In genomic region chr2:32612274-32612673, GRCm38 (mm10) we compare ENCODE assay signal across 26 mouse cellular contexts. TPM values are rescaled to one million over a fixed set of nuclear protein-coding genes. Genes with fewer than 3 reads are reported as not detected.
DNase-seq lines count a peak whose midpoint lies in the region; ATAC-seq lines count a peak whose summit lies in the region.
"Had no signal": no experiment of that assay in that cellular context is flagged by ENCODE, and none has a peak within 500 bp of the region (broad histone marks: within the 10 kb centered on the region; RNA-seq: fewer than 3 reads in every experiment).

No protein-coding gene starts in this region.

- H3K36me3 ChIP-seq in embryonic facial prominence, embryonic 13.5 days: peaks cover 43% of the 10 kb centered on the region
- H3K36me3 ChIP-seq in embryonic facial prominence, embryonic 10.5 days (replicated peaks): peaks cover 51% of the 10 kb centered on the region
- peaks cover 24% of the 10 kb centered on the region for H3K36me3 ChIP-seq in liver, embryonic 11.5 days (ENCODE audit: control insufficient read depth, insufficient read depth, low read length)

- WGBS in embryonic facial prominence, embryonic 13.5 days: 69% methylated on average over 26 of the region's 26 CpGs
- 70% methylated on average over 26 of the region's 26 CpGs for WGBS in embryonic facial prominence, embryonic 10.5 days
- 71% methylated on average over 26 of the region's 26 CpGs for WGBS in liver, embryonic 11.5 days

- no peaks in the 10 kb centered on the region for H3K27me3 ChIP-seq in embryonic facial prominence, embryonic 13.5 days
- 0 out of 2 replicates have a peak, but pooled peaks cover 6% of the 10 kb centered on the region for H3K27me3 ChIP-seq in embryonic facial prominence, embryonic 10.5 days (replicated peaks; ENCODE audit: low read depth, poor library complexity, severe bottlenecking)
- no peaks in the 10 kb centered on the region for H3K27me3 ChIP-seq in liver, embryonic 11.5 days (replicated peaks; ENCODE audit: control insufficient read depth, insufficient read depth, low read length)
- H3K27me3 ChIP-seq: embryonic facial prominence, embryonic 15.5 days; heart, embryonic 13.5 days; lung, embryonic 15.5 days had no signal

- no peak overlapping the region for H3K27ac ChIP-seq in embryonic facial prominence, embryonic 13.5 days
- no peak overlapping the region for H3K27ac ChIP-seq in embryonic facial prominence, embryonic 10.5 days (replicated peaks)
- 0 out of 2 replicates have a peak overlapping the region, but pooled peaks have one; percentile 6 for H3K27ac ChIP-seq in liver, embryonic 11.5 days (ENCODE audit: low read depth, low read length)
- H3K27ac ChIP-seq: embryonic facial prominence, embryonic 15.5 days; heart, embryonic 13.5 days; hindbrain, embryonic 13.5 days; limb, embryonic 10.5 days; lung, embryonic 15.5 days; midbrain, embryonic 10.5 days had no signal

- ATAC-seq in embryonic facial prominence, embryonic 13.5 days (ENCODE audit: insufficient number of reproducible peaks, insufficient read depth, low FRiP score, low TSS enrichment, low read depth): no peak
- ATAC-seq in liver, embryonic 11.5 days (replicated peaks; ENCODE audit: low FRiP score): no peak; the same call in 1 of the 2 replicates
- ATAC-seq: forebrain, embryonic 14.5 days had no signal

- H3K9ac ChIP-seq in embryonic facial prominence, embryonic 13.5 days: peak overlapping the region; percentile 27; the same call in 1 of the 2 replicates
- no peak overlapping the region for H3K9ac ChIP-seq in liver, embryonic 11.5 days (ENCODE audit: low read depth, low read length)
- H3K9ac ChIP-seq: embryonic facial prominence, embryonic 15.5 days; heart, embryonic 13.5 days; hindbrain, embryonic 13.5 days; lung, embryonic 15.5 days had no signal

- DNase-seq in embryonic facial prominence, embryonic 10.5 days (ENCODE audit: low spot score): no peak
- peak; percentile 91 for DNase-seq in ES-CJ7 (ENCODE audit: low read depth, low spot score)
- no peak for DNase-seq in liver, embryonic 11.5 days (ENCODE audit: low spot score)
- DNase-seq in testis, postnatal 10 days (ENCODE audit: low spot score): peak; percentile 67
- DNase-seq in heart, postnatal 4 days: no peak
- no peak for DNase-seq in spleen, postnatal 14 days (ENCODE audit: low spot score in 2 of 2)
- DNase-seq: adrenal gland, postnatal 25 days; cerebellum, adult 8-10 months; cerebellum, postnatal 36 days; embryo, embryonic 11 days; gastrocnemius, postnatal 10 days; kidney, adult 8-10 months; kidney, postnatal 10 days; lung, postnatal 4 days; thymus, postnatal 25 days had no signal

- H3K4me3 ChIP-seq in embryonic facial prominence, embryonic 13.5 days: no peak overlapping the region
- H3K4me3 ChIP-seq in embryonic facial prominence, embryonic 10.5 days: no peak overlapping the region
- no peak overlapping the region for H3K4me3 ChIP-seq in liver, embryonic 11.5 days (ENCODE audit: low read depth, low read length)
- H3K4me3 ChIP-seq: embryonic facial prominence, embryonic 15.5 days; heart, embryonic 13.5 days; hindbrain, embryonic 13.5 days; limb, embryonic 10.5 days; lung, embryonic 15.5 days; midbrain, embryonic 10.5 days had no signal

- H3K4me1 ChIP-seq in embryonic facial prominence, embryonic 13.5 days: peaks cover 39% of the 10 kb centered on the region
- H3K4me1 ChIP-seq in embryonic facial prominence, embryonic 10.5 days: peaks cover 42% of the 10 kb centered on the region
- peaks cover 39% of the 10 kb centered on the region for H3K4me1 ChIP-seq in liver, embryonic 11.5 days (replicated peaks; ENCODE audit: control insufficient read depth, insufficient read depth, low read length)

- no peak overlapping the region for H3K4me2 ChIP-seq in embryonic facial prominence, embryonic 13.5 days
- H3K4me2 ChIP-seq in liver, embryonic 11.5 days: peak overlapping the region; percentile 29; the same call in 1 of the 2 replicates
- H3K4me2 ChIP-seq: embryonic facial prominence, embryonic 15.5 days; heart, embryonic 13.5 days; hindbrain, embryonic 13.5 days; lung, embryonic 15.5 days had no signal

- no peaks in the 10 kb centered on the region for H3K9me3 ChIP-seq in embryonic facial prominence, embryonic 13.5 days
- H3K9me3 ChIP-seq in embryonic facial prominence, embryonic 10.5 days: peaks cover 2% of the 10 kb centered on the region; the same call in 1 of the 2 replicates
- no peaks in the 10 kb centered on the region for H3K9me3 ChIP-seq in liver, embryonic 11.5 days (ENCODE audit: control insufficient read depth, low read length)
- H3K9me3 ChIP-seq: embryonic facial prominence, embryonic 15.5 days; heart, embryonic 13.5 days; hindbrain, embryonic 13.5 days; limb, embryonic 10.5 days; lung, embryonic 15.5 days; midbrain, embryonic 10.5 days had no signal

RNA-seq across cellular contexts. Expression of gene Ak1, which starts 9.3 kb away (rescaled TPM):
- 20.7 and 27.3 TPM in 2 replicates for polyA plus RNA-seq in embryonic facial prominence, embryonic 13.5 days (2015; fragmentation: Nextera tagmentation; extraction: Ambion mirVana)
- 20.5 and 24.7 TPM in 2 replicates for polyA plus RNA-seq in embryonic facial prominence, embryonic 10.5 days (2016; fragmentation: Nextera tagmentation; extraction: Ambion mirVana)
- 6.7 and 8.3 TPM in 2 replicates for polyA plus RNA-seq in liver, embryonic 11.5 days (2014; fragmentation: Nextera tagmentation; extraction: Ambion mirVana)
- 100 to 1,000 TPM; 405 to 424 TPM for total RNA-seq in heart, postnatal 4 days (2021)

RNA-seq across cellular contexts. Expression of gene St6galnac6, which starts 12.8 kb away (rescaled TPM):
- 29.9 and 35.1 TPM in 2 replicates for polyA plus RNA-seq in embryonic facial prominence, embryonic 13.5 days (2015; fragmentation: Nextera tagmentation; extraction: Ambion mirVana)
- 17.1 and 17.3 TPM in 2 replicates for polyA plus RNA-seq in embryonic facial prominence, embryonic 10.5 days (2016; fragmentation: Nextera tagmentation; extraction: Ambion mirVana)
- 9.6 and 10.6 TPM in 2 replicates for polyA plus RNA-seq in liver, embryonic 11.5 days (2014; fragmentation: Nextera tagmentation; extraction: Ambion mirVana)
- 10 to 100 TPM; 77.5 to 82.7 TPM for total RNA-seq in heart, postnatal 4 days (2021)

RNA-seq across cellular contexts. Expression of gene St6galnac4, which starts 25.4 kb away (rescaled TPM):
- polyA plus RNA-seq in embryonic facial prominence, embryonic 13.5 days (2015; fragmentation: Nextera tagmentation; extraction: Ambion mirVana): 33.1 and 34.7 TPM in 2 replicates
- polyA plus RNA-seq in embryonic facial prominence, embryonic 10.5 days (2016; fragmentation: Nextera tagmentation; extraction: Ambion mirVana): 25.1 and 26.4 TPM in 2 replicates
- polyA plus RNA-seq in liver, embryonic 11.5 days (2014; fragmentation: Nextera tagmentation; extraction: Ambion mirVana): 26.0 and 28.8 TPM in 2 replicates
- 10 to 100 TPM; 31.6 to 38.6 TPM for total RNA-seq in heart, postnatal 4 days (2021)

RNA-seq across cellular contexts. Expression of gene Eng, which starts 34.1 kb away (rescaled TPM):
- 49.1 and 50.2 TPM in 2 replicates for polyA plus RNA-seq in embryonic facial prominence, embryonic 13.5 days (2015; fragmentation: Nextera tagmentation; extraction: Ambion mirVana)
- 23.7 and 25.5 TPM in 2 replicates for polyA plus RNA-seq in embryonic facial prominence, embryonic 10.5 days (2016; fragmentation: Nextera tagmentation; extraction: Ambion mirVana)
- 39.2 and 40.1 TPM in 2 replicates for polyA plus RNA-seq in liver, embryonic 11.5 days (2014; fragmentation: Nextera tagmentation; extraction: Ambion mirVana)
- 100 to 1,000 TPM; 149 to 162 TPM for total RNA-seq in heart, postnatal 4 days (2021)

RNA-seq across cellular contexts. Expression of gene 9430097D07Rik, which starts 36.8 kb away (rescaled TPM):
- polyA plus RNA-seq in embryonic facial prominence, embryonic 13.5 days (2015; fragmentation: Nextera tagmentation; extraction: Ambion mirVana): 0.18 TPM in 1 of 2 replicates, not detected in the other
- 0.11 TPM in 2 replicates for polyA plus RNA-seq in embryonic facial prominence, embryonic 10.5 days (2016; fragmentation: Nextera tagmentation; extraction: Ambion mirVana)
- not detected in 2 replicates for polyA plus RNA-seq in liver, embryonic 11.5 days (2014; fragmentation: Nextera tagmentation; extraction: Ambion mirVana)
- not detected for total RNA-seq in heart, postnatal 4 days (2021)
- total RNA-seq: adrenal gland, postnatal 25 days; gastrocnemius, postnatal 10 days; granulocyte monocyte progenitor cell, adult 5-6 weeks; heart, postnatal 25 days; liver, adult 2 months had no signal
- polyA plus RNA-seq: liver, adult 2 months had no signal

Comparison
In these comparisons a context has a peak if more than half of its experiments do, and no peak if none do; other contexts are left out.
1. DNase-seq: peak in ES-CJ7 (single experiment) and testis, postnatal 10 days (single experiment); none in embryonic facial prominence, embryonic 10.5 days (single experiment), liver, embryonic 11.5 days (single experiment), heart, postnatal 4 days (single experiment) and spleen, postnatal 14 days (0 of 2).